Mouse (Mus musculus): ENCODE measurements around the gene Nprl3.

DNA sequence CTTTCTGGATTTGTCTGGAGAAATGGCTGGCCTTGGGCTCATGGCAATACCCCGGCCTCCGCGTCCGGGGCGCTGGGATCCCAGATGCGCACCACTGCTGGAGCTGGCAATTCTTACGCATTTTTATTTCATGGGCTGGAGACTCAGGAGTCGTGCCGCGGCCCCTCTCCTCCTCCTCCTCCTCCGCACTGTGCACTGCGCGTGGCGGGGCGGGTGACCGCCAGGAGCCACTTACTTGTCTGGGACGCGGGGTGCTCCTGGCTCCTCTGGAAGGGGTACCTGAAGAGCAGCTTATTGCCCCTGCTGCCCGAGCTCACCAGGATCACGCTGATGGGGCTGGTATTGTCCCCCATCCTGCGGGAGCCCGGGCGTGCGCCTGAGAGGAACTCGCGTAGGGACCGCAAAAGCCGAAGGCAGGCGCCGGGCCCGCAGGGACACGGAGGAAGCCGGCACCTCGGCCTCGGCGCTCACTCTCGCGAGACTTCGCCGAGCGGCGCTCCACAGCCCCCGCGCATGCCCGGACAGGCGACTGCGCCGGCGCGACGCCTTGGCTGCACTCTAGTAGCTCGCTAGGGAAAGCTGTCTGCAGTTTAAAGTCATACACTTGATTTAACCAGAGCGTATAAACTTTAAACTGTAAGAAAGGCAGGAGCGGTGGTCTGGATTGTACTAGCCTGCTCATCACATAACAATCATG, at the start of gene Nprl3:
- TF ChIP-seq EP300 (IDR thresholded peaks at IDR 0.05; ENCODE audit: insufficient read depth, low read depth, low read length) (0 out of 2 replicates have a peak, but pooled peaks have one; percentile 42), POLR2A (IDR thresholded peaks at IDR 0.05; ENCODE audit: insufficient read depth, low read depth, low read length) (peak; percentile 91)
